Mouse (Mus musculus) stomach, embryonic 14.5 days (tissue): Measurements from ENCODE around the gene Afmid. TPM values are rescaled to one million over a fixed set of nuclear protein-coding genes. Genes with fewer than 3 reads are reported as not detected.
A peak's percentile ranks its signal among the peaks of the same experiment; 100 is the strongest.
"Not testable (repeated sequence)": the region's sequence is repeated elsewhere in the genome, so short reads cannot be mapped to it uniquely, and the experiment has no call there.

ENCODE experiments used
- ATAC-seq: fragments of 200-750 bp; cut with Nextera tagmentation; 2 replicates; pipeline ENCODE4 v1.8.0; 2017; ENCODE audit warnings: low read depth, moderate TSS enrichment; ENCODE audit not compliant: insufficient number of reproducible peaks, insufficient read depth, low FRiP score
- H3K27ac ChIP-seq: fragments of 300-500 bp; sonication (generic); 2 replicates; pipeline ENCODE4 v1.5.1; 2014; ENCODE audit warnings: mild to moderate bottlenecking, low read length, moderate library complexity, mixed read lengths
- H3K27me3 ChIP-seq: fragments of 300-500 bp; sonication (generic); 2 replicates; pipeline ENCODE4 v1.6.1; 2014; ENCODE audit warnings: low read length, control low read depth, mixed read lengths; ENCODE audit not compliant: control insufficient read depth, insufficient read depth
- H3K36me3 ChIP-seq: fragments of 300-500 bp; sonication (generic); 2 replicates; pipeline ENCODE4 v1.6.1; 2014; ENCODE audit warnings: mild to moderate bottlenecking, control low read depth, low read length, moderate library complexity, mixed read lengths; ENCODE audit not compliant: control insufficient read depth, insufficient read depth
- H3K4me1 ChIP-seq: fragments of 300-500 bp; sonication (generic); 2 replicates; pipeline ENCODE4 v1.6.1; 2014; ENCODE audit warnings: low read length, control low read depth, mixed read lengths; ENCODE audit not compliant: control insufficient read depth, insufficient read depth
- H3K4me2 ChIP-seq: fragments of 300-500 bp; sonication (generic); replicated peaks from 2 replicates; pipeline ENCODE4 v1.6.1; 2014; ENCODE audit warnings: low read depth, low read length, control low read depth
- H3K4me3 ChIP-seq: fragments of 300-500 bp; sonication (generic); 2 replicates; pipeline ENCODE4 v1.5.1; 2014; ENCODE audit warnings: low read depth, low read length, control low read depth
- H3K9ac ChIP-seq: fragments of 300-500 bp; sonication (generic); replicated peaks from 2 replicates; pipeline ENCODE4 v1.6.1; 2014; ENCODE audit warnings: low read depth, mild to moderate bottlenecking, control low read depth, low read length, moderate library complexity, mixed read lengths
- H3K9me3 ChIP-seq: fragments of 300-500 bp; sonication (generic); 2 replicates; pipeline ENCODE4 v1.6.1; 2016; ENCODE audit warnings: low read depth, low read length, control low read depth; ENCODE audit not compliant: control insufficient read depth
- WGBS: fragments of 180-500 bp; shearing (Covaris S2); extraction: QIAGEN DNeasy Blood & Tissue Kit; methylation state at CpG from one replicate; pipeline ENCODE4 v1.1.7; 2014; 5-methylcytosine and 5-hydroxymethylcytosine counted together
- polyA plus RNA-seq: library from polyadenylated mRNA; unstranded; fragments of >200 nt; fragmentation: Nextera tagmentation; extraction: Ambion mirVana; gene quantifications from 2 replicates; pipeline ENCODE4 v1.2.1, GENCODE M21; 2014

The Afmid gene
- polyA plus RNA-seq, 1 experiment from 2014 or later: 6.4 TPM

DNA sequence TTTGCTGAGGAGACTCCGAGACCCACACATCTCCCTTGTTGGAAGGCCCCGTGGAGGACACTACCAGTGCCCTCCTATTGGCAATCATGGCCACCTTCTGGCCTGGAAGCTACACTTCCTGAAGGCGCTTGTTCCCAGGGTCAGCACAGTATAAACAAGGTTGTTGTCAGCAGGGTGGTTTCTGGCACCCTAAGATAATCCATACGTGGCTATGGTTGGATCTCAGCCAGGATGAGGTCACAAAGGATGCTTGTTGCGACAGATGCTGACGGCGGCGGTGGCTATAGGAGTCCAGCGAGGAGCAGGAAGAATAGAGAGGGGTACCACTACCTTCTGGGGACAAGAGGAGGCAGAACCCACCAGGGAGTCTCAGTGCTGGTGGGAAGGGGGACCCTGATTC lies 4.7 kb downstream of the Afmid start:
- no peaks in the 10 kb centered on the region for H3K36me3 ChIP-seq
- peaks cover 35% of the 10 kb centered on the region for H3K4me1 ChIP-seq
- no peak for ATAC-seq
- no peaks in the 10 kb centered on the region for H3K9me3 ChIP-seq
- no peaks in the 10 kb centered on the region for H3K27me3 ChIP-seq
- 69% methylated on average over 9 of the region's 9 CpGs for WGBS
- no peak overlapping the region for H3K27ac ChIP-seq
- H3K4me3 ChIP-seq: no peak overlapping the region
- H3K4me2 ChIP-seq: no peak overlapping the region
- no peak overlapping the region for H3K9ac ChIP-seq

DNA sequence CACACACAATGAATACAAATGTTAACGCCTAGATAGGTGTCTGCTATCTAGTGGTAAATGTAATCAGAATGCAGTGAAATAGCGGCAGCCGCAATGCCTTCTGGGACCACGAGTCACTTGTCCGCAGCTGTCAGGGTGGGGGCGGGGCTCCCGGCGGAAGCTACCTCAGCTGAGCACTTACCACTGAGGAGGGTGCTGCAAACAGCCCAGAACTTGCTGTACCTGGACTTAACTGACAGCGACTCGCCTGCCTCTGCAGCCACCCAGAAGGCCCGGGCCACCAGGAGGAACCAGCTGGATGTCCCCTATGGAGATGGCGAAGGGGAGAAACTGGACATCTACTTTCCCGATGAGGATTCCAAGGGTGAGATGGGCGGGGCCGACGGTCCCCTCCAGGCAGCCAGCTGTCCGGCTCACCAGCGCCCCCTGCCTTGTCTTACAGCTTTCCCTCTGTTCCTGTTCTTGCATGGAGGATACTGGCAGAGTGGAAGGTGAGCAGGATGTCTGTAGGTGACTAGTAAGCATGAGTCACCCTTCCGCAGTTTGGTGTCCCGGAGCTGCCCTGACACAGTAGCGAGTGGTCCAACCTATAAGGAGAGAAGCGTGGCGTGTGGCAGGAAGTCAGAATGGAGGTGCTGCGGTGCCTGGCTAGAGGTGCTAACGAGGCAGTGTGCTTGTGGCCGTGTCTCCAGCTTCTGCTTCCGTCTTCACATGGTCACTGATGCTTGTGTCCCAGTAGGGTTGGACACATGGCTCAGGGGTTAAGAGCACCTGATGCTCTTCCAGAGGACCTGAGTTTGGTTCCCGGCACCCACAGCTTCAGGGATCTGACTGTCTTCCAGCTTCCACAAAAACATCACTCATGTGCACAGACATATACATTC lies 6.6 kb downstream of the Afmid start:
- H3K9ac ChIP-seq: no peak overlapping the region

DNA sequence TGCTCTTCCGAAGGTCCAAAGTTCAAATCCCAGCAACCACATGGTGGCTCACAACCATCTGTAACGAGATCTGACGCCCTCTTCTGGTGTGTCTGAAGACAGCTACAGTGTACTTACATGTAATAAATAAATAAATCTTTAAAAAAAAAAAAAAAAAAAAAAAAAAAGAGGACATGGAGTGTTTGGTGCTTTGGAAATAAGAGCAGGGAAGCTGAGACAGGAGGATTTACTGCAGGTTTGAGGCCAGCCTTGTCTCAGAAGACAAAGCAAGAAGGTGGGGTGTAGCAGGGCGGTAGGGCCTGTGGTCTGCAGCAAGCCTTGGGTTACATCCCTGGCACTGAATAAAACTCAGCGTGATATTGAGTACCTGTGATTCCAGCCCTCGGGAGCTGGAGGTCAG lies 7.8 kb downstream of the Afmid start:
- not testable (repeated sequence) for ATAC-seq, H3K9ac ChIP-seq, H3K36me3 ChIP-seq, H3K9me3 ChIP-seq, H3K4me3 ChIP-seq, H3K27me3 ChIP-seq, H3K27ac ChIP-seq, H3K4me2 ChIP-seq
- 93% methylated on average over 4 of the region's 6 CpGs for WGBS
- peaks cover 11% of the 10 kb centered on the region for H3K4me1 ChIP-seq

More for the DNA sequence above, 6.6 kb downstream of the Afmid start:
- H3K4me2 ChIP-seq: peak overlapping the region; percentile 35
- H3K4me3 ChIP-seq: peak overlapping the region; percentile 14
- no peaks in the 10 kb centered on the region for H3K36me3 ChIP-seq
- H3K9me3 ChIP-seq: no peaks in the 10 kb centered on the region
- no peak overlapping the region for H3K27ac ChIP-seq
- WGBS: 20% methylated on average over 28 of the region's 28 CpGs
- peak; percentile 35; the same call in 1 of the 2 replicates for ATAC-seq
- peaks cover 21% of the 10 kb centered on the region for H3K4me1 ChIP-seq
- no peaks in the 10 kb centered on the region for H3K27me3 ChIP-seq

DNA sequence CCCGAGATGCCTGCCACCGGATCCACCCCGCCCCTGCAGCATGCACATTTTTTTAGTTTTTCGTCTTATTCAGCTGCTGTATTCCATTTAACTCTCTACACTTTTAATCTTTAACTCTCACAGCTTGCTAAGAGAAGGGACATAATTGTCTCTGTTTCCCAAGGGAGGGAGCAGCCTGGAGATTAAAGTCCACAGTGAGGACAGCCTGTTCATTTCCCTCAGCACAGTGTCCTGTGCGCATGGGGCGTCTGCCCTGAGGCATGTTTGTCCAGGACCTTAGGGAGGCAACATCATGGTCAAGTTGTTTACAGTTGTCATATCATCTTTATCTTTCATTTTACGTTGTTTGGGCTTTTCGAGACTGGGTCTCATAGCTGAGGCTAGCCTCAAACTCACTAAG lies 8.4 kb downstream of the Afmid start:
- no peak overlapping the region for H3K4me3 ChIP-seq
- no peak overlapping the region for H3K9ac ChIP-seq
- no peaks in the 10 kb centered on the region for H3K36me3 ChIP-seq
- H3K27me3 ChIP-seq: no peaks in the 10 kb centered on the region
- peaks cover 5% of the 10 kb centered on the region; the same call in 1 of the 2 replicates for H3K4me1 ChIP-seq
- no peak overlapping the region for H3K27ac ChIP-seq
- WGBS: 84% methylated on average over 8 of the region's 8 CpGs
- no peaks in the 10 kb centered on the region for H3K9me3 ChIP-seq
- no peak overlapping the region for H3K4me2 ChIP-seq
- ATAC-seq: no peak

DNA sequence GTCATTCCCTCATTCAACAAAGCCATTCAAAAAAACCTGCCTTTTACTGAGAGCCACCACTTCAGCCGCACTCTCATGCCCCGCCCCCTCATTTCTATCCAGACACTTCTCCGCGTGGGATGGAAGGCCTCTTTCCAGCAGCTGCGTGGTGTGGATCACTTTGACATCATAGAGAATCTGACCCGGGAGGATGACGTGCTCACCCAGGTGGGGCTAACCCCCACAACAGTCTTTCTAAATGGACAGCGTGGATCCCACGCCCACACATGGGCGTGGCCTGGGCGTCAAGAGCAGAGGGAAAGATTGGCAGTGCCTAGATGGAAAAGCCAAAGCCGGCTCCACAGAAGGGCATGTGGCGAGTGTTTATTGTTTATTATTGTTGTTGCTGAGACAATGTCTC lies 10.6 kb downstream of the Afmid start:
- H3K4me3 ChIP-seq: no peak overlapping the region
- H3K9ac ChIP-seq: no peak overlapping the region
- 29% methylated on average over 13 of the region's 13 CpGs for WGBS
- no peaks in the 10 kb centered on the region for H3K9me3 ChIP-seq
- no peak overlapping the region for H3K27ac ChIP-seq
- no peaks in the 10 kb centered on the region for H3K4me1 ChIP-seq
- H3K36me3 ChIP-seq: no peaks in the 10 kb centered on the region
- peak overlapping the region; percentile 29; the same call in 1 of the 2 replicates for H3K4me2 ChIP-seq
- ATAC-seq: no peak
- H3K27me3 ChIP-seq: no peaks in the 10 kb centered on the region

DNA sequence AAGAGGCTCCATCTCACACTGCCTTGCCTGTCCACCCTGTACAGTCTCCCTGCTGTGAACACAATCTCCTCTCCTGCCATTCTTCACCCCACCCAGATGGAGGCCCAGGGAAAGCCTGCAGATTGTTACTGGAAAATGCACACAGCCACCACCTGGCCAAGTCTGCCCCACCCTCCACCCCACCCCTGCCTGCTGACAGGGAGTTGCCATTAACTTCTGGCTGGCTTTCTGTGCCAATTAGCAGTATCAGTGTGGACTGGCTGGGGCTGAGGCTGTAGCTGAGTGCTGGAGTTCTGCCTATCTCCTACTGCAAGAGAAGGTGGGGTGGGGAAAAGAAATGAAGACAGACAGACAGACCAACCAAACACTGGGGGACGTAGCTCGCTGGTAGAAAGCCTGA lies 12.8 kb downstream of the Afmid start:
- no peak overlapping the region for H3K9ac ChIP-seq
- H3K4me2 ChIP-seq: no peak overlapping the region
- no peaks in the 10 kb centered on the region for H3K9me3 ChIP-seq
- H3K4me1 ChIP-seq: no peaks in the 10 kb centered on the region
- no peaks in the 10 kb centered on the region for H3K27me3 ChIP-seq
- no peaks in the 10 kb centered on the region for H3K36me3 ChIP-seq
- H3K27ac ChIP-seq: peak overlapping the region; percentile 29; the same call in 1 of the 2 replicates
- ATAC-seq: peak; percentile 81
- 65% methylated on average over 2 of the region's 2 CpGs for WGBS
- no peak overlapping the region for H3K4me3 ChIP-seq

DNA sequence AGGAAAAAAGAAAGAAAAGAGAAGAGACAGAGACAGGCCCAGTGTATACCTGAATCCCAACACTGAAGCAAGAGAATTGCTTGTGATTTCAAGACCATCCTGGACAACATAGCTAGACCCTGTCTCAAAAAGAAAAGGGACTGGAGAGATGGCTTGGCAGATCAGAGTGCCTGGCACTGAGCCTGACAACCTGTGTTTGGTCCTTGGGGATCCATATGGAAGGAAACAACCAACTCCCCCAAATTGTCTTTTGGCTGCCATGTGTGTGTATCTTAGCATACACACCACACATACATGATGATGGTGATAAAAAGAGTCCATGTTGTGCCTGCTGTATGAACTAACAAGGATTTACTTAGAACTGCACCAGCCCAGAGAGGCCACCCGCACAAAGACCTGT lies 13.3 kb downstream of the Afmid start:
- H3K27me3 ChIP-seq: no peaks in the 10 kb centered on the region
- no peaks in the 10 kb centered on the region for H3K9me3 ChIP-seq
- no peaks in the 10 kb centered on the region for H3K36me3 ChIP-seq
- no peak overlapping the region for H3K4me3 ChIP-seq
- H3K4me1 ChIP-seq: no peaks in the 10 kb centered on the region
- peak overlapping the region; percentile 29; the same call in 1 of the 2 replicates for H3K27ac ChIP-seq
- H3K4me2 ChIP-seq: no peak overlapping the region
- 86% methylated on average over 1 of the region's 1 CpGs for WGBS
- ATAC-seq: no peak
- H3K9ac ChIP-seq: no peak overlapping the region

DNA sequence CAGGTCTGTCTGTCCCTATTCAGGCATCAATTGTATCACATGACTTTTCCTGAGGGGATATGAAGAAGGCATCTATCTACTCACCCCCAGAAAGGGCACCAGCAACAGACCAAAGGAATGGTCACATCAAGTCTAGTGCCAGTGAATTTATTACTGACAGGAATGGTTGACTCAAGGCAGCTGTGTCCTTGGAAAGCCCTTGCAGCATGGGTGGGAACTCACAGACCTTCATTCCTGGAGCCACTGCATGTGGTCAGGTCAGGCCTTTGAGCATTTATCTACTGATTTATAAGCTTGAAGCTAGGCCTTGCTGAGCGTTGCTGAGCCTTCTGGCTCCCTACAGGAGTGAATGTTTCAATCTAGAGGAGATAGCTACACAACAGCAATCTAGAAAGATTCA lies 15.2 kb downstream of the Afmid start:
- Histone ChIP-seq H3K4me1 (no peaks in the 10 kb centered on the region), H3K4me2 (no peak overlapping the region), H3K4me3 (no peak overlapping the region), H3K27me3 (no peaks in the 10 kb centered on the region), H3K9ac (no peak overlapping the region), H3K9me3 (no peaks in the 10 kb centered on the region), H3K36me3 (no peaks in the 10 kb centered on the region), H3K27ac (no peak overlapping the region)
- WGBS: 24% methylated on average over 1 of the region's 1 CpGs
- ATAC-seq: no peak
